Mouse (Mus musculus) retina, postnatal 7 days (tissue): ENCODE data around the gene Ttll11.

ENCODE experiments used
- DNase-seq: peaks from one replicate; pipeline ENCODE4 v3.0.0-alpha.2; 2012; ENCODE audit warnings: low read depth, low spot score

The Ttll11 gene

DNA sequence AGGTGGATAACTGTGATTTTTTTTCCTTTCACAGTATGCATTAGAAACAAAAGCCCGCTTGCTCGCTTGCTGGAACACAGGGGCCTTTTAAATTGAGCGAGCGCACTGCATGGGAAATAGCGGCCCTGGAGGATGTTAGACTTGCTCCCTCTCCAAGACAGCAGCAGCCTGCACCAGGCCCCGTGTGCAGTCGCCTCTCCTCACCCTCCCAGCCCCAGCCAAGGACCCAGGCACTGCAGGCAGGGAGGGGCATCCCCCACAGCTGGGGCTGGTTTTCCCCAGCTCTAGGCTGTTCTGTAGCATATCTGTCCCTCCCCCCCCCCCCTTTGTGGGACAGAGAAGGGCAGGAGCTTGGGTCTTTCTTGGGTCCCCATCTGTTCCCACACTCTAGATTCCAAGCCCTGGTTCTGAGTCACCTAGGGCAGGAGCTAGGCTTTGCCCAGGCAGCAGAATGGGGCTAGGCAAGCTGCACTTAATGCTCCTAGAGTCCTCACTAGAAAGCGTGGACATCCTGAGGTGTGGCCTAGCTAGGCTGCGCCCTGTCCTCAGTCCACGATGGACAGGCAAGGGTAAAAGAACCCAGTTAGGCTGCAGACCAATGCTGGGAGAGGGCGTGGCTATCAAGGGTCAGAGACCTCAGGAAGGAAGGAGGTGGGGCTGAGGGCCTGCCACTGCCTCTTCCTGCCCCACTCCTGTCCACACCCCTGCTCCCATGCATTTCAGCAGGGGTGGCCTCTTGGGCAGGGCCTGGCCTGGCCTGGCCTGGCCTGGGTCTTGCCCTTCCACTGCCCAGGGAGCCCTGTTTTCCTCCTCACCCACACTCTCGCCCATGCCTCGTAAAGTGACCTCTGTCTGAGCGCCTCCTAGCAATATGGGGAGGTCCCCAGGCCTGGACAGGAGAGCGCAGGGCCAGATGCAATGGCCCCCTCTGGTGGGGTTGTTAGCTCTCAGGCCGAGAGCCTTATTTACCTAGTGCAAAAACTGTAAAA, 250.3 kb downstream of the Ttll11 start:
- DNase-seq = no peak

DNA sequence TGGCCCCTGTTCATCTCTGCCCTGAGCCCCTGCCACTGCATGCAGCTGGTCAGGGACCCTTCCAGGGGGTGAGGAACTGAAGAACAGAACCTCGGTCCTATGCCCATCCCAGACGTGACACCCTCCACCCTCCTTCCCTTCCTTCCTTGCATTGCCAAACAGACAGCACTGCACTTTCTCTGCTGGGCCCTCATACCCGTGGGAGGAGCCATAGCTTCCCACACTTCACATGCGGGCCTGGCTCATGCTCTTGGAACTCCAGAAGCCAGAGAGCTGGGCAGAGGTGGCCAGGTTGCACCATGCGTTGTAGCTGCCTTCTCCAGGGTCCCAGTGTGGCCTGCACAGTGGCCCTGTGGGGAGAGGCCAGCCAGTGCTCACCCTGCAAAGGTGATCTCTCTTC, 251.1 kb downstream of the Ttll11 start:
- no peak for DNase-seq

DNA sequence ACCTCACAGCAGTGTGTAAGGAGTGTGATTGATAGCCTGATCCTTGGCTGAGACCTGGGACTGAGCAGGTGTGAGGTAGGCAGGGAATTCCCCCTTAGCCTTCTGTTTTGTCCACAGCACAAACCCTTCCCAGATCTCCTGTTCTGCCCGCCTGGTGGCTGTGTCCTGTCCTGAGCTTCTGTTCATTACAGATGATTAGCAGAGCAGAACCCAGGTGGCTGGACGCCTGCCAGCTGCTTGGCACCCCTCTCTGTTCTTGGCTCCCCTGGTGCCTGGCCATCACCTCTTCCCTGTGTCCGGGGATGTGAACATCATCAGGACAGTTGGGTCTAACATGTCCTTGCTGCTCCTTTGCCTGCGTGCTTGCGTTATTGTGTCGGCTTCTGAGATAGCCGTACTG, 256.0 kb downstream of the Ttll11 start:
- DNase-seq = no peak

DNA sequence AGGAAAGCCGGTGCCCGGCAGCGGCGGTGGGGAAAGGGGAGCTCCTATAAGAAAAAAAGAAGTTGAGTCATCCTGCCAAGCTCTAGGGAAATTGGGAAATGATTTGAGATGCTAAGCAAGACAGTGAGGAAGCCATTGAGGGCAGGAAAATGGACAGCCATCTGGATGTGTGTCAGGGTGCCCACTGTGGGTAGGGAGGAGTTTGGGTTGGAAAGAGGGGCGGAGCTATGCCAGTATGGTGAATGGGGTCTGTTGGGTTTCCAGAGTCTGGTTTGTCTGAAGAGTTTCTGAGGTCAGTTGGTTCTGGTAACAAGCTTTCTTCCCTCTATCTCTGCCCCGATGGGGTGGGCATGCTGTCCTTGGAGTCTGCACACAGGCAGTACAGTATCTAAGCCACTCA, 256.4 kb downstream of the Ttll11 start:
- no peak for DNase-seq

DNA sequence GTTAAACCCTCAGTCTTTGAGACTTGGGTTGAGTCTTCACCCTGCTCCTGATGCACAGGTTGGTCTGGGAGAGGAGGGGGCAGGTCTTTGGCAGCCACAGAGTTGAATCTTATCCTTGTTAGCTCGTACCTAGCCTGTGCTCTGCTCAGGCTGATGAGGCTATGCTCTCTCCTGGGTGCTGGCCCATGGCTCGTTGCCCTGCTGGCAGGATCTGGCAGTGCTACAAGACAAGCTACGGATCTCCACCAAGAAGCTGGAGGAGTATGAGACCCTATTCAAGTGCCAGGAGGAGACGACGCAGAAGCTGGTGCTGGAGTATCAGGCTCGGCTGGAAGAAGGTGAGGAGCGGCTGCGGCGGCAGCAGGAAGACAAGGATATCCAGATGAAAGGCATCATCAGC, 256.9 kb downstream of the Ttll11 start:
- DNase-seq = no peak

DNA sequence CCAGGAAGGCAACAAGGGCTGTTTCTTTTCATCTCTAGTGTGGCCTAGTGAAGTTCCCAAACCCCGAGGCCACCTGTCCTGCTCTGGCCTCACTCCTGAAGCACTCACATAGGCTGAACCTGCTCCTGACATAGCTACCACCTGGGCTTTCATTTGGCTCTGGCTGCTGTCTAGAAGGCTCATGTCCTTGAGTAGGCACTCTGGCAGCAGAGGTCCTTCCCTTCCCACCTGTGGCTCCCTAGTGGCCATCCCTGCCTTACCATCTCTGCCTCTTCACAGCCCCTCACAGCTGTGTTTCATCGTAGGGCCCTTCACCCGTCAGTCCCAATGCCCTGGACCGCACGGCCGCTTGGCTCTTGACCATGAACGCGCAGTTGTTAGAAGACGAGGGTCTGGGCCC, 258.8 kb downstream of the Ttll11 start:
- no peak for DNase-seq

DNA sequence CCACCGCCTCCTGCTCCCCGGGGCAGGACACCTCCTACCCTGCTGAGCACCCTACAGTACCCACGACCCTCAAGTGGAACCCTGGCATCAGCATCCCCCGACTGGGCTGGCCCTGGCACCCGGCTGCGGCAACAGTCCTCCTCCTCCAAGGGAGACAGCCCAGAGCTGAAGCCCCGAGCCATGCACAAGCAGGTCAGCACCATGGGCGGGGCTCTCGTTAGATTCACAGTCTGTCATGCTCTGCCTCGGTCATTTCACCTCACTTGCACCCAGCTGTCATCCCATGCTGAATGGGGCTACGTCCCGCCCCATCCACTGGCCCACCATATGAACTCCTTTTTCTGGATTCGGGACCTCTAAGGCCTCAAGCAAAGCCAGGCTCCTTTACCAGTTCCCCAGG, 259.2 kb downstream of the Ttll11 start:
- no peak for DNase-seq

DNA sequence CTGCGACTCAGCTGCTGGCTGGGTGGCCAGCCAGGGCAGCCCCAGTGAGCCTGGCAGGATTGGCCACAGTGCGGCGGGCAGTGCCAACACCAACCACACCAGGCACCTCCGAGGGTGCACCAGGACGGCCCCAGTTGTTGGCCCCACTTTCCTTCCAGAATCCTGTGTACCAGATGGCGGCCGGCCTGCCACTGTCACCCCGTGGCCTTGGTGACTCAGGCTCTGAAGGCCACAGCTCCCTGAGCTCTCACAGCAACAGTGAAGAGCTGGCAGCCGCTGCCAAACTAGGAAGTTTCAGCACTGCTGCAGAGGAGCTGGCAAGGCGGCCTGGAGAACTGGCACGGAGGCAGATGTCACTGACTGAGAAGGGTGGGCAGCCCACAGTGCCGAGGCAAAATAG, 259.6 kb downstream of the Ttll11 start:
- DNase-seq = no peak

DNA sequence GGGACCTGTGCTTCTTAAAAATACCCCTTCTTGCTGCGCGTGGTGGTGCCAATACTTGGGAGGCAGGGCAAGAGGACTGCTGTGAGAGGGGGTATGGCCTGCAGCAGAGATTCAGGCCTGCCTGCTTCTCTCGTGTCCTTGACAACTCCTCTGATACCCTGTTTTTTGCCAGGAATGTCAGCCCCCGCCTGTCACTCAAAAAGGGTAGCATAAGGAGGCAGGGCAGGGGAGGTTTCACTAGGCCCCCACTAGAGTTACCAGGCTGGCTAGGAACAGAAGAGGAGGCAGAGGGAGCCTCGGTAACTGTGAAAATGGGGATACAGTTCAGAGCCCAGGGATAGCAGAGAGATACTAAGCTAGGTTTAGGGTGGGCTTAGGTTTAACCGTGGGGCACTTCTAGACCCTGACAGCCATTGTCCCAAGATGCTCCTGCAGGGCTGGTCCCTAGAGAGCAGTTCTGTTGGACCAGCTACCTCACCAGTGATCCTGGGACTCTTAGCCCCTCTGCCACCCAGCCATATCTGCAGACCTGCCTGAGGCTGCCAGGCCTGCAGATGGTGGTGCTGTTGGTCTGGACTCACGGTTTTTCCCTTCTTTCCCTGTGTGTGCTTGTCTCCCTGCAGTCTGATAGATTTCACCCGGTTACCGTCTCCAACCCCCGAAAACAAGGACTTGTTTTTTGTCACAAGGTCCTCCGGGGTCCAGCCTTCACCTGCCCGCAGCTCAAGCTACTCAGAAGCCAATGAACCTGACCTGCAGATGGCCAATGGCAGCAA, 260.3 kb downstream of the Ttll11 start:
- DNase-seq = no peak

DNA sequence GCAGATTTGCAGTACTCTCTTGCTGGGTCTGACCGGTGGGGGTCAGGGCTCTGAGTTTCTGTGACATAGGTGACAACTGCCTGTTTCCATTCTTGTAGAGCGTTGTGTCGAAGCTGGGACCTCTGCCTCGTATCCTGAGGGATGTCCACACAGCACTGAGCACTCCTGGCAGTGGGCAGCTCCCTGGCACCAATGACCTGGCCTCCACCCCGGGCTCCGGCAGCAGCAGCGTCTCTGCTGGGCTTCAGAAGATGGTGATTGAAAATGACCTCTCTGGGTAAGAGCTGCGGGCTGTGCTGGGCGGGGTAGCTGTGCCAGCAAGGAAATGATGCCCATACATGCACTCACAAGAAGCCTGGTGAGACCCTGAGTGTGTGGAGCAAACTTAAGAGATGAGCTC, 261.1 kb downstream of the Ttll11 start:
- no peak for DNase-seq

DNA sequence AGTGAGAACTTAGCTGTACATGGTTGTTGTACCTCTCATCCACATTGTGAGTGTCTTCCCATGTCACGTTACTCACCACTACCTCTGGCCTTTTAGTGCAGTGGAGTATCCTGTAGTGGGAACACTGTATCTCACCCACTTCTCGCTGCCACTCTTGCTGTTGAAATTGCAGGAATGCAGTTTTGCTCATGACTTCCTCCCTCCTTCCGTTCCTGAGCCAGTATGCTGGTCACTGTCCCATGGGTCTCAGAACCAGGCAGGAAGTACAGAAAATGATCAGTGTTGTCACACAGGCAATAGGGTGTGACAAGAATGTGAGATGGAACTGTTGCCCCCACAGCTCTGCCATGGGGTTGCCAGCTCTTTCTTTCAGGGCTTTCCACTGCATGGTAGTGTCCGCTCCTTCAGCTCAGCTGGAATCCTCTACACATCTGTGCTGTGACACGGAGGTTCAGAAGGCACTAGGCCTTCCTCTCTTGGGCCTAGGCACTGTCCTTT, 261.7 kb downstream of the Ttll11 start:
- no peak for DNase-seq

DNA sequence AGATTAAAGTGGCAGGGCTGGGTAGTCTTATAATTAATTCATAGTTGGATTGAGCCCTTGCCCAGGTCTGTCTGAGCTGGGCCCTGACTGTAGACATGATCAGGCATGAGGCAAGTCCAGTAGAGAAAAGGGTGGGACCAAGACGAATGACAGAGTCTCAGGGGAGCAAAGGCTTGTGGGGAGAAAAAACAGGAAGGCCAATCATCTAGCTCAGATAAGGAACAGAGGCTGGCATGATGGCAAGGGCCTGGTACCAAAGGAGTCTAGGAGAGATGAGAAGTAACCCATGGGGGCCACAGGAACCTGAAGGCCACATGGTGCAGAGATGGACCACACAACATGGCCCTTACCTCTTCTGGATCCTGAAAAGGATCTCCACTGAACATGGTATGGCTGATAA, 263.5 kb downstream of the Ttll11 start:
- DNase-seq = no peak

DNA sequence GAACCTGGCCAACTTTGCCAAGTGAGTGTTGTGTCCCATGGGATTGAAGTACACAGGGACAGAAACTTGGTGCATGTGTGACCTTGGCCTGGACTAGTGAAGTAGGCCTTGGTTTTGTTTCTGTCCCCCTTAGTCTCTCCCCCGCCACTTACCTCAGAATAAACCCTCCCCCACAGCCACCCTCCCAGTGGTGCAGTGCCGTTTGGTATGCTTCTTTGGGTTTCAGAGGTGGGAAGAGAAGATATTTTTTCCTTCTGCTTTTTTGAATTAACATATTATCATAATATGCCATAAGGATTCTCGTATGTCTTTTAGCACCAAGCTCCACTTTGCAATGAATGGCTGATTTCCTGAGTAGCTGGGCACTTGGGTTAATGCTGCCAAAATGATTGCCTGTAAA, 264.2 kb downstream of the Ttll11 start:
- no peak for DNase-seq

DNA sequence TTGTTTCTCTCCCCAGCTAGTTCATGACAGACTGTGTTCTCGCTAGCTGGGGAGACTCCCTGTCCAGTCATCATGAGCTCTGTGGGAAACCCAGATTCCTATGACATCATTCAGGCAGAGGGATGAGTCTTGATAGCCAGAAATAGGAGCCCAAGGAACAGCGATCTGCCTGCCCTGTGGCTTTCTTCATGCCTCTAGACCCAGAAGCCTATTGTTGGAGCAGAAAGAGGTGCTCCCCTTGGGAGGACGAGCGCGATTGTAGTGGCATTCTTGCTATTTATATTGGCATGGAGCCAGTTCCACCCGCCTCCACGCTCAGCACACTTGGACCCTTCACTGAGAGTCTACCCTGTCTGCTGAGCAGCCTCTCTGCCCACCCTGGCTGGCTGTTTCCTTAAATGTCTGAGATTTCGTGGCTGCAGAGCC, 265.0 kb downstream of the Ttll11 start:
- DNase-seq = no peak

DNA sequence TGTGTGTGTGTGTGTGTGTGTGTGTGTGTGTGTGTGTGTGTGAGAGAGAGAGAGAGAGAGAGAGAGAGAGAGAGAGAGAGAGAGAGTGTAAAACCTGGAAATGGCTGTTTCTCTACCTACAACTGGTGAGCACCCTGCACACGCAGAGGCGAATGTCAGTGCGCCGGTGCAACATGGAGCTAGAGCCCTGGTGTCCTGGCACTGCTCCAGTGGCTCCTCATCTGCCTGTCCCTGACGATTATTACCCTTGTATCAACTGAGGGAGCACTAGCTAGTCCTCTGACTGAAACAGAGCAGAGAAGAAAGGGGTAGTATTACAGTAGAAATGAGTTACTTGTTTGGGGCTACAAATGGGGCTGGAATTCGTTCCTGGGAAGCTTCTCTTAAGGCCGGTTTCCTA, 266.3 kb downstream of the Ttll11 start:
- DNase-seq = no peak

DNA sequence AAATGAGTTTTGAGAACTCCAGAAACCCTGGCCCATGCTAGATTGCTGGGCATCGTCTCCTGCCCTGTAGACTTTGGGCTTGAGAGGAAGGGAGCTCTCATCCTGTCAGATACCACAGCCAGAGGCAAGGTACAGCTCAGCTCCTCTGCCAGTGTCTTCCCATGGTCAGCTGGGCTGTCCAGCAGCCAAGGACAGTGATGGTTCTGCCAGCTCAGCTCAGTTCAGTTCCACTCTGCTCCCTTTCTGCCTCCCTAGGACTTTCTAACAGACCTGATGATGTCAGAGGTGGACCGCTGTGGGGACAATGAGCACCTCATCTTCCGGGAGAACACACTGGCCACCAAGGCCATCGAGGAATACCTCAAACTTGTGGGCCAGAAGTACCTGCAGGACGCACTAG, 267.1 kb downstream of the Ttll11 start:
- no peak for DNase-seq

DNA sequence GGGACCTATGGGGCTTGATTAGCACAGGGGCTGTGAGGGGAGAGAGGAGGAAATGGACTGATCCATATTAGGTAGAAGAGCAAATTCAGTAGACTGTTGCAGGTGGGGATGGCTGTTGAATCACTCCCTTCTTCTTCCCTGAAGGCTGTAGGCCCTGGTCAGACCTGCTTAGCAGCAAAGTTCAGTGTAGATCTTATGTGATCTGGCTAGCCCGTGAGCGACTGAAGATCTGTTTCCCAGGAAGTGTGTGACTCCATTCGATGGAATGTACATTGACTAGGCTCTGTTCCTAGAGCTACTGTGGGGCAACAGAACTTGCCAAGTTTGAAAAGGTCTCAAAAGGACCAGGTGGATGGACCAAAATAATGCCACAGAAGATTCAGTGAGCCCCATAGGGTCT, 276.5 kb downstream of the Ttll11 start:
- no peak for DNase-seq

DNA sequence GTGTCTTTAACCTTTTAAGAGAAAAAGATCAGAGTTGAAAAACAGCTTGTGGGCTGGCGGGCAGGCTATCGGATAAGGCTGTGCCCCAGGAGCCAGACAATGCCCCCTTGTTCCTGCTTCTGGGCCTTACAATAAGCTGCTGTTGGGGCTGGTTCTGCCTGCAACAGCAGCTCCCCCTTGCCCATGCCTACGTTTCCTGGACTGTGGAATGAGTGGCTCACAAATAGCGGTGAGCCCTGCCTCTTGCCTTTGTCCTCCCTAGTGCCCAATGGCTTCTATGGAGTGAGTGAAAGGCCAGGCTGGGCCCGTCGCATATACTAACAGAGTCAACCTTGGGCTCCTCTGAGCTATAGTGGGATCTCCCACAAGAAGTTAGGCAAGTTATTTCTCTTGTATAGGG, 277.1 kb downstream of the Ttll11 start:
- no peak for DNase-seq

DNA sequence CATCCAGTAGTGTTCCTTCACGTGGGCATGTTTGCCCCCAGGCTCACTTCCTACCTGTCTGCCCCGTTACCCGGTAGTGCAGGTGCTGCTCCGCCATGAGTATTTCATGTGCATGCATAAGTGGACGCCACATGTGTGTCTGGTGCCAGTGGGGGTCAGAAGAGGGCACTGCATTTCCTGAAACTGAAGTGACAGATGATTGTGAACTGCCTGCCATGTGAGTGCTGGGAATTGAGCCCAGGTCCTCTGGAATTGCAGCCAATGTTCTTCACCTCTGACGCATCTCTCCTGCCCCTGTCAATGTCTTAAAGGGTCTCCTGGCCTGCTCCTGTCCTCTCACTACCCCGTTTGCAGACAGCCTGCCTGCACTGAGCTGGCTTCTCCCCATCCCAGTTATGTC, 277.7 kb downstream of the Ttll11 start:
- no peak for DNase-seq
